Comparison of ENCODE assay signal across 9 mouse cellular contexts in the genomic region with DNA sequence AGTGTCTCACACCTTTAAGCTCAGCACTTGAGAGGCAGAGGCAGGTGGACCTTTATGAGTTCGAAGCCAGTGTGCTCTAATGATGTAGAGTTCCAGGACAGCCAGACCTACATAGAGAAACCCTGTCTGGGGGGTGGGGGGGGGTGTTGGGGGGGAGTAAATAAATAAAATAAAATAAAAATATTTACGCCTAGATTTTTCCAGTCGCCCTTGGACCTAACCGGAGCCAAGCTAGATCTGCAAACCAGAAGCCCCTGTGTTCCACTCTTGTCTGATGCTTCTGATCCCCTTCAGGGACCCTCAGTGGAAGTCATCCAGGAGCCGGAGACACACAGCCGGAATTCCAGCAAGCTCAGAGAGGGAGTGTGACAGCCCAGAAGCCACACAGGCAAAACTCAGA. TPM values are rescaled to one million over a fixed set of nuclear protein-coding genes. Genes with fewer than 3 reads are reported as not detected.
DNase-seq lines count a peak whose midpoint lies in the region; ATAC-seq and TF ChIP-seq lines count a peak whose summit lies in the region.
"Had no signal": no experiment of that assay in that cellular context is flagged by ENCODE, and none has a peak within 500 bp of the region (broad histone marks: within the 10 kb centered on the region; RNA-seq: fewer than 3 reads in every experiment).

A gene (plus strand): TSS at position 301 of the 400 bp plus-strand sequence.

- H3K4me3 ChIP-seq in heart, embryonic 13.5 days, result peak within 1 kb of the TSS; percentile 54
- H3K4me3 ChIP-seq in ES-Bruce4 (ENCODE audit: low read depth, low read length), result peak within 1 kb of the TSS; percentile 59
- peak within 1 kb of the TSS; percentile 56 for H3K4me3 ChIP-seq in forebrain, embryonic 15.5 days
- peak within 1 kb of the TSS; percentile 47 for H3K4me3 ChIP-seq in limb, embryonic 11.5 days (ENCODE audit: low read depth, low read length)
- H3K4me3 ChIP-seq: myocyte had no signal

- peaks cover 49% of the 10 kb centered on the region for H3K27me3 ChIP-seq in heart, embryonic 13.5 days (replicated peaks)
- no peaks in the 10 kb centered on the region for H3K27me3 ChIP-seq in ES-Bruce4 (ENCODE audit: control insufficient read depth, insufficient read depth, low read length, poor library complexity, severe bottlenecking)
- H3K27me3 ChIP-seq in forebrain, embryonic 15.5 days, result no peaks in the 10 kb centered on the region
- peaks cover 15% of the 10 kb centered on the region for H3K27me3 ChIP-seq in limb, embryonic 11.5 days (ENCODE audit: control insufficient read depth, insufficient read depth, low read length)

- TF ChIP-seq EP300 in ES-Bruce4 (IDR thresholded peaks at IDR 0.05; ENCODE audit: insufficient read depth, low read depth, low read length), result no peak

- H3K36me3 ChIP-seq in heart, embryonic 13.5 days, result no peaks in the 10 kb centered on the region
- no peaks in the 10 kb centered on the region for H3K36me3 ChIP-seq in ES-Bruce4 (ENCODE audit: control insufficient read depth, insufficient read depth, low read length, poor library complexity, severe bottlenecking)
- no peaks in the 10 kb centered on the region for H3K36me3 ChIP-seq in forebrain, embryonic 15.5 days
- H3K36me3 ChIP-seq in limb, embryonic 11.5 days (ENCODE audit: control insufficient read depth, insufficient read depth, low read length), result no peaks in the 10 kb centered on the region

- no peak for DNase-seq in heart, postnatal 36 days
- DNase-seq in limb, embryonic 11.5 days (ENCODE audit: low spot score), result no peak
- DNase-seq in spleen, postnatal 10 days (ENCODE audit: low spot score in 2 of 2), result no peak
- no peak for DNase-seq in frontal cortex, postnatal 25 days (ENCODE audit: low spot score in 2 of 2)
- no peak for DNase-seq in kidney, adult 9 months

- ATAC-seq in heart, embryonic 13.5 days (ENCODE audit: extremely low read depth, insufficient number of reproducible peaks, low FRiP score, low TSS enrichment), result no peak
- no peak for ATAC-seq in forebrain, embryonic 15.5 days (replicated peaks)
- ATAC-seq in limb, embryonic 11.5 days (ENCODE audit: insufficient number of reproducible peaks, low FRiP score, low TSS enrichment, low read depth), result no peak

- TF ChIP-seq POLR2A in ES-Bruce4 (IDR thresholded peaks at IDR 0.05; ENCODE audit: insufficient read depth, low read length), result no peak

- intact Hi-C loops in heart, postnatal 36 days (cut with DNase I), result no loop called here

- H3K27ac ChIP-seq in heart, embryonic 13.5 days (replicated peaks), result peak within 1 kb of the TSS; percentile 55
- no peak within 1 kb of the TSS for H3K27ac ChIP-seq in ES-Bruce4 (ENCODE audit: insufficient read depth, low read length)
- H3K27ac ChIP-seq in forebrain, embryonic 15.5 days (replicated peaks), result peak within 1 kb of the TSS; percentile 78
- H3K27ac ChIP-seq in limb, embryonic 11.5 days (replicated peaks; ENCODE audit: low read depth, low read length), result no peak within 1 kb of the TSS

- H3K9ac ChIP-seq in heart, embryonic 13.5 days, result peak within 1 kb of the TSS; percentile 78
- peak within 1 kb of the TSS; percentile 49 for H3K9ac ChIP-seq in ES-Bruce4 (ENCODE audit: low read depth, poor library complexity, severe bottlenecking)
- peak within 1 kb of the TSS; percentile 68 for H3K9ac ChIP-seq in forebrain, embryonic 15.5 days (replicated peaks)
- H3K9ac ChIP-seq in limb, embryonic 11.5 days (ENCODE audit: low read length), result peak within 1 kb of the TSS; percentile 66

- H3K4me2 ChIP-seq in heart, embryonic 13.5 days, result peak within 1 kb of the TSS; percentile 70
- peak within 1 kb of the TSS; percentile 93 for H3K4me2 ChIP-seq in forebrain, embryonic 15.5 days (replicated peaks)
- H3K4me2 ChIP-seq in limb, embryonic 11.5 days (ENCODE audit: low read depth, severe bottlenecking), result peak within 1 kb of the TSS; percentile 83

- 57% methylated on average over 6 of the region's 6 CpGs for WGBS in heart, embryonic 13.5 days
- 56% methylated on average over 6 of the region's 6 CpGs for WGBS in forebrain, embryonic 15.5 days
- 64% methylated on average over 6 of the region's 6 CpGs for WGBS in limb, embryonic 11.5 days

- TF ChIP-seq CTCF in ES-Bruce4 (IDR thresholded peaks at IDR 0.05; ENCODE audit: low read depth, low read length), result no peak

- H3K4me1 ChIP-seq in heart, embryonic 13.5 days, result peaks cover 30% of the 10 kb centered on the region
- no peaks in the 10 kb centered on the region for H3K4me1 ChIP-seq in ES-Bruce4 (ENCODE audit: control insufficient read depth, insufficient read depth, low read length)
- H3K4me1 ChIP-seq in forebrain, embryonic 15.5 days, result peaks cover 40% of the 10 kb centered on the region
- H3K4me1 ChIP-seq in limb, embryonic 11.5 days (ENCODE audit: control insufficient read depth, insufficient read depth, low read length), result peaks cover 13% of the 10 kb centered on the region

- no peaks in the 10 kb centered on the region for H3K9me3 ChIP-seq in heart, embryonic 13.5 days
- H3K9me3 ChIP-seq in ES-Bruce4 (replicated peaks; ENCODE audit: control insufficient read depth, insufficient read depth, low read length, poor library complexity, severe bottlenecking), result no peaks in the 10 kb centered on the region
- H3K9me3 ChIP-seq in forebrain, embryonic 15.5 days, result no peaks in the 10 kb centered on the region
- no peaks in the 10 kb centered on the region for H3K9me3 ChIP-seq in limb, embryonic 11.5 days (ENCODE audit: control insufficient read depth, low read length)

RNA-seq across cellular contexts. Expression of the gene that starts here (rescaled TPM):
- polyA plus RNA-seq in heart, embryonic 13.5 days (2015; fragmentation: Nextera tagmentation; extraction: Ambion mirVana), result 3.8 and 4.0 TPM in 2 replicates
- under 1 TPM; 0.28 to 0.49 TPM for total RNA-seq in heart, postnatal 36 days (2021)
- 2.3 and 3.1 TPM in 2 replicates for polyA plus RNA-seq in ES-Bruce4 (2011; ENCODE audit: insufficient read depth, insufficient read length, low read depth, missing spikeins)
- 7.9 and 8.4 TPM in 2 replicates for polyA plus RNA-seq in forebrain, embryonic 15.5 days (2015; fragmentation: Nextera tagmentation; extraction: Ambion mirVana)
- 2.0 and 2.9 TPM in 2 replicates for polyA plus RNA-seq in limb, embryonic 11.5 days (2014; fragmentation: Nextera tagmentation; extraction: Ambion mirVana)
- polyA plus RNA-seq: myocyte had no signal

Comparison
In these comparisons a context has a peak if more than half of its experiments do, and no peak if none do; other contexts are left out.
1. H3K27ac ChIP-seq: peak in heart, embryonic 13.5 days (single experiment) and forebrain, embryonic 15.5 days (single experiment); none in ES-Bruce4 (single experiment) and limb, embryonic 11.5 days (single experiment).
2. Peak in every context shown above with its lines, with median percentiles within 50 percentile points of each other: H3K4me2 ChIP-seq, H3K4me3 ChIP-seq and H3K9ac ChIP-seq.